Mouse (Mus musculus) myocyte (in vitro differentiated cells): Measurements from ENCODE around the gene Myh11. TPM values are rescaled to one million over a fixed set of nuclear protein-coding genes. Genes with fewer than 3 reads are reported as not detected.

ENCODE experiments used
- H3K27me3 ChIP-seq: one replicate; pipeline ENCODE4 v1.6.1; 2011; ENCODE audit not compliant: control insufficient read depth, insufficient read depth, insufficient read length
- H3K36me3 ChIP-seq: one replicate; pipeline ENCODE4 v1.6.1; 2011; ENCODE audit not compliant: control insufficient read depth, insufficient read depth
- H3K4me2 ChIP-seq: one replicate; pipeline ENCODE4 v1.6.1; 2011; ENCODE audit warnings: low read depth, control low read depth
- H3K4me3 ChIP-seq: one replicate; pipeline ENCODE4 v1.5.1; 2011; ENCODE audit warnings: mild to moderate bottlenecking, control low read depth, moderate library complexity
- H3K79me2 ChIP-seq: one replicate; pipeline ENCODE4 v1.6.1; 2011; ENCODE audit not compliant: control insufficient read depth, insufficient read depth
- H3ac ChIP-seq: one replicate; pipeline ENCODE4 v1.6.1; 2011; ENCODE audit not compliant: control insufficient read depth, insufficient read length
- CEBPB ChIP-seq: IDR thresholded peaks from 2 replicates; pipeline ENCODE4 v1.6.1; 2011; ENCODE audit warnings: mild to moderate bottlenecking, moderate library complexity; ENCODE audit not compliant: poor library complexity, insufficient read depth, severe bottlenecking
- E2F4 ChIP-seq: IDR thresholded peaks from one replicate; pipeline ENCODE4 v1.6.1; 2011; ENCODE audit warnings: mild to moderate bottlenecking, control low read depth, moderate library complexity; ENCODE audit not compliant: insufficient read depth
- MAX ChIP-seq: IDR thresholded peaks from one replicate; pipeline ENCODE4 v1.6.1; 2011; ENCODE audit warnings: low read depth, mild to moderate bottlenecking, control low read depth
- MYOD1 ChIP-seq, 3 experiments: IDR thresholded peaks; one replicate each; pipeline ENCODE4 v1.6.1; 2011; ENCODE audit warnings: control low read depth in 2 of 3, low read depth in 2 of 3, mild to moderate bottlenecking in 2 of 3, moderate library complexity in 1 of 3; ENCODE audit not compliant: insufficient read length in 2 of 3, control insufficient read depth in 1 of 3
- MYOG ChIP-seq, 3 experiments: IDR thresholded peaks; one replicate each; pipeline ENCODE4 v1.6.1; 2011; ENCODE audit warnings: control low read depth in 2 of 3, low read depth in 2 of 3, mild to moderate bottlenecking in 2 of 3; ENCODE audit not compliant: insufficient read length in 2 of 3, control insufficient read depth in 1 of 3, insufficient read depth in 1 of 3
- POLR2A ChIP-seq: IDR thresholded peaks from one replicate; pipeline ENCODE4 v1.6.1; 2011; ENCODE audit warnings: low read depth, mild to moderate bottlenecking, control low read depth, moderate library complexity; ENCODE audit not compliant: insufficient read length
- POLR2AphosphoS2 ChIP-seq: IDR thresholded peaks from one replicate; pipeline ENCODE4 v1.6.1; 2011; ENCODE audit warnings: low read depth, control low read depth; ENCODE audit not compliant: insufficient read length
- REST ChIP-seq: IDR thresholded peaks from one replicate; pipeline ENCODE4 v1.6.1; 2011; ENCODE audit warnings: mild to moderate bottlenecking, control low read depth, moderate library complexity; ENCODE audit not compliant: insufficient read depth, insufficient read length
- SRF ChIP-seq: IDR thresholded peaks from one replicate; pipeline ENCODE4 v1.6.1; 2011; ENCODE audit warnings: low read depth; ENCODE audit not compliant: control insufficient read depth, insufficient read length
- TCF12 ChIP-seq: IDR thresholded peaks from one replicate; pipeline ENCODE4 v1.6.1; 2011; ENCODE audit warnings: mild to moderate bottlenecking, control low read depth; ENCODE audit not compliant: poor library complexity, insufficient read depth, severe bottlenecking
- TCF3 ChIP-seq: IDR thresholded peaks from one replicate; pipeline ENCODE4 v1.6.1; 2011; ENCODE audit warnings: low read depth, control low read depth; ENCODE audit not compliant: insufficient read length
- USF1 ChIP-seq: IDR thresholded peaks from one replicate; pipeline ENCODE4 v1.6.1; 2011; ENCODE audit warnings: low read depth, mild to moderate bottlenecking, control low read depth, moderate library complexity
- polyA plus RNA-seq: library from polyadenylated mRNA; unstranded; fragments of >200 nt; fragmentation: generic; extraction: Trizol; gene quantifications from one replicate; pipeline ENCODE4 v1.2.1, GENCODE M21; 2012; ENCODE audit warnings: missing spikeins

Myh11 gene
- 0.01 TPM for polyA plus RNA-seq

DNA sequence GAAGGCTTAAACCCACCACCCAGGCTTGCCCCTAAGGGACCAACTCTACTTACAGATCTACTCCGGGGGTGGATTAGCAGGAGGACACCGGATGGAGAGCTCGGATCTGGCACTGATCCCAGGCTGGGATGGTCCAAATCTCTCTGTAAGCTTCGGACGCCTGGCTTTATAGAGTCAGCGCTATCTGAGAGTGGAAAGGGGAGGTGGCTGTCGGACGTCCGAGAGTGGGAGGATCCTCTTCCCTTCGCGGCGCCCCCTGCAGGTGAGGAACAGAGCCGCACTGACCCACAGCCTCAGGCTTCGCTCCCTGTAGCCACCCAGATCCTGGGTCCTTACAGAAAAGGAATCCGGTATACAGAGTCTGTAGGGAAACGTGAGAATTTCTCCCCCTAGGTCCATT is at the start of gene Myh11:
Gene Myh11, minus strand, starts transcription at position 150 of the 400 bp plus-strand sequence.
- no peaks in the 10 kb centered on the region for H3K79me2 ChIP-seq
- no peaks in the 10 kb centered on the region for H3K36me3 ChIP-seq
- H3ac ChIP-seq: no peak within 1 kb of the TSS
- H3K27me3 ChIP-seq: no peaks in the 10 kb centered on the region
- no peak within 1 kb of the TSS for H3K4me3 ChIP-seq
- TF ChIP-seq USF1 (no peak), E2F4 (no peak), POLR2AphosphoS2 (no peak), REST (no peak), POLR2A (no peak), SRF (no peak)
- no peak within 1 kb of the TSS for H3K4me2 ChIP-seq

DNA sequence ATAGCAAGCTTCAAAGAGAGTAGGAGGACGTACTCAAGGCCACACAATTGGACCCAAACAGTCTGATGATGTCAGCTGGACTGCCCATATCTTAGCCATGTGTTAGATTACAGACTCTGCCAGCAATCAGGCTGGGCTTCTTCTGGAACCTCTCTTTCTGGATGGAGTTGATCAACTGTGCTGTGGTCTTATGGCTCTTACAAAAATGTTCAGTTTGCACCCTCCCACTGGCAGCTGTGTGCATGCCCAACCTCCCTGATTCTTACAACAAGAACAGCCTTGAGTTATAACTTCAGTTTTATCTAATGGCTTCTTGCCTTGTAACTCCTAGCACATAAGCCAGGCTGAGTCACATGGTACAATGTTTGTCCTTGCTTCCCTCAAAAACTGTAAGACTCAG is 37.0 kb upstream of the Myh11 start:
- no peaks in the 10 kb centered on the region for H3K79me2 ChIP-seq
- TF ChIP-seq MAX (no peak), CEBPB (no peak), POLR2A (no peak), REST (no peak), E2F4 (no peak), SRF (no peak), USF1 (no peak), TCF3 (no peak), TCF12 (no peak), MYOD1 (IDR thresholded peaks at IDR 0.05; ENCODE audit: control insufficient read depth in 1 of 3, insufficient read length in 2 of 3, low read depth in 2 of 3) (no peak), MYOG (IDR thresholded peaks at IDR 0.05; ENCODE audit: control insufficient read depth in 1 of 3, insufficient read depth in 1 of 3, insufficient read length in 2 of 3, low read depth in 2 of 3) (no peak), POLR2AphosphoS2 (no peak)
- no peak overlapping the region for H3K4me2 ChIP-seq
- H3K4me3 ChIP-seq: no peak overlapping the region
- H3K36me3 ChIP-seq: no peaks in the 10 kb centered on the region
- no peaks in the 10 kb centered on the region for H3K27me3 ChIP-seq
- H3ac ChIP-seq: no peak overlapping the region

DNA sequence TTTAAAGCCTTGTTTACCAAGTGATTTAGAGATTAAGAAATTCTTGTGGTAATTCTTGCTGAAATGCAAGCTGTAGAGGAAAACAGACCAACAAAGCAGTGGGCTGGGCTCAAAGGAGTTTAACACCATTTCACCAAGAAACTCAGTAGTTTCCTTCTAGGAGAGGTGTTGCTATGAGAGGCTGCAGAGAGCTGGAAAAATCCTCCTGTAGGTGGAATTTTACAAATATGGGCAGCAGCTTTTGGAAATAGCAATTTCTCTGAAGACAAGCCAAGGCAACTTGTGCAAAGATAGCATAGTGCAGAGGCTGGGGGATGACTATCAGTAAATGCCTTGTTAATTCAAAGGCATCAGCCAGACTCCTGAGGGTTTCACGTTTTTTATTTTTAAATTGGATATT is 29.3 kb upstream of the Myh11 start:
- no peak overlapping the region for H3K4me3 ChIP-seq
- no peaks in the 10 kb centered on the region for H3K36me3 ChIP-seq
- peaks cover 16% of the 10 kb centered on the region for H3K79me2 ChIP-seq
- no peak for TF ChIP-seq CEBPB
- no peak for TF ChIP-seq MAX
- H3K4me2 ChIP-seq: no peak overlapping the region
- no peaks in the 10 kb centered on the region for H3K27me3 ChIP-seq
- no peak overlapping the region for H3ac ChIP-seq

DNA sequence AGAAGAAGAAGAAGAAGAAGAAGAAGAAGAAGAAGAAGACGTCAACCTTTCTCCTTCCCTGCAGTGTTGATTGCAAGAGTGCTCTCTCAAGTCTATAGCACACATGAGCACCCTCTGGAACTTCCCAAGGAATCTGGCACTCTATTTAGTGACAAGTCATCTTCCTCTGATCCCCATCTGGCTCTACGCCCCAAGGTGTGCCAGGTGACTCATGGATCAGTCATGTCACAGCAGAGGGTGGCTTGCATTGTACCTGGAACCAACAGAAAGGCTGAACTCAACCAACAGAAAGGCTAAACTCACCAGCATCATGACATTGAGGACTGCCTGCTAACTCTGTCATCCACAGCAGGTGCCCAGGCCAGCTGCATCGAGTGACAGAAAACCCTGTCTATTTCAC is 28.5 kb upstream of the Myh11 start:
- Histone ChIP-seq H3K27me3 (no peaks in the 10 kb centered on the region), H3ac (no peak overlapping the region), H3K36me3 (no peaks in the 10 kb centered on the region), H3K4me2 (no peak overlapping the region), H3K79me2 (peaks cover 24% of the 10 kb centered on the region), H3K4me3 (no peak overlapping the region)
- TF ChIP-seq MYOD1 (IDR thresholded peaks at IDR 0.05; ENCODE audit: control insufficient read depth in 1 of 3, insufficient read length in 2 of 3, low read depth in 2 of 3) (no peak), SRF (no peak), REST (no peak), CEBPB (no peak), USF1 (no peak), MYOG (IDR thresholded peaks at IDR 0.05; ENCODE audit: control insufficient read depth in 1 of 3, insufficient read depth in 1 of 3, insufficient read length in 2 of 3, low read depth in 2 of 3) (no peak), POLR2A (no peak), MAX (no peak), TCF12 (no peak), E2F4 (no peak), TCF3 (no peak), POLR2AphosphoS2 (no peak)

DNA sequence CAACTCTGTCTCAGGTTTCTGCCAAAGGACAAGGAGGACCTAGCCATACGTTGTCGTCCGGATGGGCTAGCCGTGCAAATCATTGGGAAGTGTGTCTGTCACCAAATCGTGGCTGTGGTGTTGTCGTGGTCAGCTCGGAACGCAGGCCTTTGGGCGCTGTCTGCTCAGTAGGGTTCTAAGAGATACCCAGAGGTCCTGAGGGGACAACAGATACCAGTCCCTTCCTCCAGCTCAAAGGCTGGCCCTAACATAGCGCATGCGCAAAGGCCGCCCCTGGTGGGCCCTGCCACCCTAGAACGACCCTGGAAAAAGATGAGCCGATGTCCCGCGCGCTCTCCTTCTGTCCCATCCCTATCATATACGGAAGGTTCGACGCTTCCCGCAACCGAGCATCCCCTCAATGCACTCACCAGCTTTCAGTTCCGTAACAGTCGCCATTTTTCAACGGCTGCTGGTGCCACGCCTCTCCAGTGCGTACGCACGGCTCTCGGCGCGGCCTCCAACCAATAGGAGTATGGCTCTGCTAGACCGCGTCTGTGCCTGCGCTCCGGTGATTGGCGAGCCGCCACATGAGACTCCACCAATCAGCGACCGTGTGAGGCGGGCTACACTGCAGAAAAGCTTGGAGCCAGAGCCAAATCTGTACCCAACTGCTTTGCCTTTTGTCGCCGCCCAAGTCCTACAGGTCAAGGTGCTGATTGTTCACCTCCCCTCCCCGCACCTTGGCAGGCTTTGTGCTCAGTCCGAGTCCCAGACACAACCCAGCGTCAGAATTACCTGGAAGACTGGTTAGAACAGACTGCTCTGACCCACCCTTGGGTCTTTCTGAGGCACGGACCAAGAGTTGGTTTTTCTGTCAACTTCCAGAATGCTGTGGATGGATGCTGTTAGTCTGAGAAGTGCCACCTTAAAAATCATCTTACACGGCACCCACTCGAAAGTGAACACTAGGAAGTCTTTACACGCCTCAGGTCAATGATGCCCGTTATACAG is 26.0 kb upstream of the Myh11 start, which contains the start of gene Fopnl:
Gene Fopnl, minus strand, starts transcription at position 522 of the 993 bp plus-strand sequence.
- Histone ChIP-seq H3K79me2 (peaks cover 32% of the 10 kb centered on the region), H3ac (peak within 1 kb of the TSS; percentile 35), H3K27me3 (no peaks in the 10 kb centered on the region), H3K4me2 (peak within 1 kb of the TSS; percentile 97), H3K36me3 (peaks cover 6% of the 10 kb centered on the region), H3K4me3 (peak within 1 kb of the TSS; percentile 86)
- TF ChIP-seq POLR2A (peak; percentile 74), E2F4 (no peak), POLR2AphosphoS2 (peak; percentile 74)
